Mouse (Mus musculus) ES-E14 (cell line): ENCODE results near the gene Plscr3. TPM values are rescaled to one million over a fixed set of nuclear protein-coding genes. Genes with fewer than 3 reads are reported as not detected.
A peak's percentile ranks its signal among the peaks of the same experiment; 100 is the strongest.

ENCODE experiments used
- DNase-seq: peaks from one replicate; pipeline ENCODE4 v3.0.0-alpha.2; 2013; ENCODE audit warnings: low read depth, low spot score
- H3K27ac ChIP-seq: 2 replicates; pipeline ENCODE4 v1.5.1; 2012; ENCODE audit warnings: low read depth, mild to moderate bottlenecking, low read length, moderate library complexity, mixed read lengths; ENCODE audit not compliant: poor library complexity, insufficient read depth, severe bottlenecking
- H3K36me3 ChIP-seq: 2 replicates; pipeline ENCODE4 v1.6.1; 2012; ENCODE audit warnings: mild to moderate bottlenecking, low read length, moderate library complexity, mixed read lengths; ENCODE audit not compliant: control insufficient read depth, poor library complexity, insufficient read depth, severe bottlenecking
- H3K4me1 ChIP-seq, 2 experiments: fragments of 150-350 bp in 1 of 2; sonication (generic) in 1 of 2; 2 replicates each; pipeline ENCODE4 v1.6.1; 2012; ENCODE audit warnings: low read length in 2 of 2, mild to moderate bottlenecking in 1 of 2, mixed read lengths in 1 of 2; ENCODE audit not compliant: control insufficient read depth in 2 of 2, insufficient read depth in 2 of 2, poor library complexity in 1 of 2
- H3K4me3 ChIP-seq, 2 experiments: fragments of 150-350 bp in 1 of 2; sonication (generic) in 1 of 2; 2 replicates each; pipeline ENCODE4 v1.5.1; 2012; ENCODE audit warnings: low read length in 2 of 2, low read depth in 1 of 2, mild to moderate bottlenecking in 1 of 2, mixed read lengths in 1 of 2; ENCODE audit not compliant: insufficient read depth in 1 of 2, poor library complexity in 1 of 2, severe bottlenecking in 1 of 2
- H3K9ac ChIP-seq: 2 replicates; pipeline ENCODE4 v1.6.1; 2012; ENCODE audit warnings: low read depth, mild to moderate bottlenecking, low read length, mixed read lengths; ENCODE audit not compliant: poor library complexity, insufficient read depth, severe bottlenecking
- H3K9me3 ChIP-seq: fragments of 150-350 bp; sonication (generic); 2 replicates; pipeline ENCODE4 v1.6.1; 2012; ENCODE audit warnings: low read depth, mild to moderate bottlenecking, low read length; ENCODE audit not compliant: control insufficient read depth, insufficient read depth
- CHD2 ChIP-seq: IDR thresholded peaks from 2 replicates; pipeline ENCODE4 v1.6.1; 2014; ENCODE audit warnings: mild to moderate bottlenecking, low read depth, low read length, inconsistent platforms
- HCFC1 ChIP-seq: IDR thresholded peaks from 2 replicates; pipeline ENCODE4 v1.6.1; 2012; ENCODE audit warnings: low read length, inconsistent platforms, borderline replicate concordance; ENCODE audit not compliant: insufficient read depth
- MAFK ChIP-seq: IDR thresholded peaks from 2 replicates; pipeline ENCODE4 v1.6.1; 2014; ENCODE audit warnings: mild to moderate bottlenecking, low read depth, low read length, inconsistent platforms; ENCODE audit not compliant: insufficient read depth
- ZC3H11A ChIP-seq: IDR thresholded peaks from 2 replicates; pipeline ENCODE4 v1.6.1; 2012; ENCODE audit warnings: low read depth, mild to moderate bottlenecking, inconsistent platforms, low read length, borderline replicate concordance
- ZNF384 ChIP-seq: IDR thresholded peaks from 2 replicates; pipeline ENCODE4 v1.6.1; 2012; ENCODE audit warnings: low read depth, low read length, inconsistent platforms
- in situ Hi-C, 2 experiments: fragments of 600-800 bp; cut with MboI; formaldehyde crosslinking; loops; one replicate each; pipeline ENCODE4 v1.15.1; 2025; ENCODE audit warnings: low sequenced_read_pairs in 2 of 2, inconsistent platforms in 1 of 2; ENCODE audit not compliant: unreplicated experiment in 2 of 2
- total RNA-seq: library from RNA; depleted of rRNA; stranded (reverse); fragments of 300-350 nt; gene quantifications from 2 replicates; pipeline ENCODE4 v1.2.3, GENCODE M21; 2012

Gene Plscr3
- total RNA-seq, 1 experiment = 7.2 TPM

DNA sequence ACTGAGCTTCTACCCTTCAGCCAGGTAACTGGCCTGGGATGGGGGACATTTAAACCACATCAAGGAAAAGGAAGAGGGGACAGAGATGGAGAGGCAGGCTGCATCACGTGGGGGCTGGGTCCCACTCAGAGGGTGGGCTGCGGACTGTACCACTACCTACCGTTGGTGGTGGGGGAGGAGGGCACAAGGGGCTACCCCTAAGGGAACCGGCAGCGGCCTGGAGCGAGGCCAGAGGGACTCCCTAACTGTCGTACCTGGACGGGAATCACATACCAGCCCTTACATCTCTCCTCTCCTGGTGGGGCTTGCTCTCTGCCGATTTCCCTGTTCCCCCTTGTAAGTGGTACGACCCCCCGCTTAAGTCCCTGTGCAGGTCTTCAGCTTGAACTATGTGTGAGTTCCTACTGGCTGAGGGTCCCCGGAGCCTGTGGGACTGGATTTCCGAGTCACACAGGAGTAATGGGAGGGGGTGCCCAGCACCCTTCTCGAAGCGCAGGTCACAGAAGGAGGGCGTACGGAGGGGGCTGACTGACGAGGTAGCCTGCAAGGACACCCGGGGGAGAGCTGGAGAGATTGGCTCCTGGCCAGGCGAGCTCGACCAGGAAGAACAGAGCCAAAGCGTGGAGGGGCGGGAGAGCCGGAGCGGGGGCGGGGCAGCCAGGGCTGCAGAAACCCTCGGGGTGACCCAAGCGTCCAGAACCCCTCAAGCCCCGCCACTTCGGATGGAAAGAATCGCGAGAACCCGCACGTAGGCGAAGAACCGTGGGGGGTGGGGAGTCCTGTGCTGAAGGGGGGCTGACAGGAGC, 45.6 kb upstream of the Plscr3 start:
- H3K36me3 ChIP-seq = no peaks in the 10 kb centered on the region; the same call in 1 of the 2 replicates
- peak overlapping the region; percentile 30; the same call in 1 of the 2 replicates for H3K27ac ChIP-seq
- no peak for DNase-seq
- TF ChIP-seq ZNF384 (no peak), MAFK (no peak), HCFC1 (no peak), CHD2 (peak; percentile 71; the same call in 1 of the 2 replicates), ZC3H11A (no peak)
- H3K9me3 ChIP-seq = no peaks in the 10 kb centered on the region
- peak overlapping the region; percentile 68 to 81 for H3K4me3 ChIP-seq
- H3K4me1 ChIP-seq = peaks cover 3 to 18% of the 10 kb centered on the region in 2 experiments; a peak in 3 of 4 replicates
- in situ Hi-C loops = loop anchor here in 1 of 2 experiments (10.0 kb wide), 1 partner anchor 74 kb away; the partner anchor contains the start of gene Tmem95
- H3K9ac ChIP-seq = peak overlapping the region; percentile 70

DNA sequence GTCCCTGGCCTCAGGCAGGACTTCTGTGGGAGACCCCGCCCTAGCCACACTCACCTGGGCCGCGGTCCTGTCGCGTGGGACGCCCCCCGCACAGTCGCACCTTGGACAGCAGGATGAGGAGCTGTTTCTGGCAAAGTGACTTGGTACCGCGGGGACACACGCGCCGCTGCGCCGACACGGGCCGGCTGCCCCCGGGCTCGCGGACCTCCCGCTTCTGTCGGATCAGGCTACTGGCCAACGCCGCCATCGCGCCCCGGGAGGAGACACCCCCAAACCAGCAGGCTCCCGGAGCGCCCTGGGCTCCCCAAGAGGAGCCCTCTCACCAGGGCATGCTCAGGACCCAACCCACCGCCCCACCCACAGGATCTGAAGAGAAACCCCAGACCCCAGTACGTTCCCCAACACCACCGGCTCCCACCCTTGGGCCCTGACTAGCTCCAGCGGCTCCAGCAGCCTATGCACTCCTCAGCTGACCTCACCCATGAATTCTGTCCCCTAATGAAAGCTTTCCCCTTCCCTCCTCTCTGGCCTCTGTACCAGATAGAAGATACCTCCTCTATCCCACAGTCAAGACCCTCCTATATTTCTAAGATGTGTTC, 44.7 kb upstream of the Plscr3 start, which contains the start of gene Fgf11:
Gene Fgf11 (minus strand): TSS at position 479 of the 599 bp plus-strand sequence.
- Histone ChIP-seq H3K9me3 (no peaks in the 10 kb centered on the region), H3K9ac (peak within 1 kb of the TSS; percentile 70), H3K36me3 (no peaks in the 10 kb centered on the region; the same call in 1 of the 2 replicates), H3K4me3 (peak within 1 kb of the TSS; percentile 81 to 92), H3K27ac (no peak within 1 kb of the TSS), H3K4me1 (peaks cover 3 to 18% of the 10 kb centered on the region in 2 experiments; a peak in 3 of 4 replicates)
- DNase-seq = no peak
- TF ChIP-seq ZC3H11A = no peak
- TF ChIP-seq CHD2 = no peak
- TF ChIP-seq ZNF384 = no peak
- TF ChIP-seq MAFK = no peak
- no peak for TF ChIP-seq HCFC1
- in situ Hi-C loops = loop anchor here in 1 of 2 experiments (10.0 kb wide), 1 partner anchor 73 kb away; the partner anchor contains the start of gene Tmem95

GRCm38 (mm10) chr11:69802648-69803105, 43.5 kb upstream of the Plscr3 start:
- Histone ChIP-seq H3K4me1 (peaks cover 3 to 18% of the 10 kb centered on the region in 2 experiments; a peak in 3 of 4 replicates), H3K9ac (peak overlapping the region; percentile 38), H3K27ac (no peak overlapping the region), H3K9me3 (no peaks in the 10 kb centered on the region), H3K4me3 (peak overlapping the region; percentile 62 to 92), H3K36me3 (no peaks in the 10 kb centered on the region; the same call in 1 of the 2 replicates)
- no peak for DNase-seq
- in situ Hi-C loops = loop anchor here in 1 of 2 experiments (10.0 kb wide), 1 partner anchor 72 kb away; the partner anchor contains the start of gene Tmem95
- TF ChIP-seq CHD2 (no peak), MAFK (no peak), HCFC1 (no peak), ZNF384 (no peak), ZC3H11A (no peak)

- Histone ChIP-seq H3K27ac (no peak overlapping the region), H3K4me1 (peaks cover 3 to 18% of the 10 kb centered on the region in 2 experiments; a peak in 3 of 4 replicates), H3K36me3 (no peaks in the 10 kb centered on the region; the same call in 1 of the 2 replicates), H3K9me3 (no peaks in the 10 kb centered on the region), H3K9ac (peak overlapping the region; percentile 46; the same call in 1 of the 2 replicates), H3K4me3 (peak overlapping the region; percentile 62 to 92)
- in situ Hi-C loops = loop anchor here in 1 of 2 experiments (10.0 kb wide), 1 partner anchor 71 kb away; the partner anchor contains the start of gene Tmem95
- TF ChIP-seq CHD2 (no peak), HCFC1 (no peak), MAFK (no peak), ZNF384 (no peak), ZC3H11A (no peak)
- no peak for DNase-seq
These were observed 42.8 kb upstream of the Plscr3 start for GRCm38 (mm10) chr11:69803328-69803727.
